Mouse (Mus musculus) naive thymus-derived CD4-positive, alpha-beta T cell, adult 5 months (primary cell): ENCODE measurements around the gene Gm49322. TPM values are rescaled to one million over a fixed set of nuclear protein-coding genes. Genes with fewer than 3 reads are reported as not detected.

Experiments
- polyA plus RNA-seq: library from polyadenylated mRNA; unstranded; fragments of 100-300 nt; shearing (Covaris generic); gene quantifications from one replicate; pipeline ENCODE4 v1.2.1, GENCODE M21; 2017

Gene Gm49322
- 8.5 TPM for polyA plus RNA-seq

DNA sequence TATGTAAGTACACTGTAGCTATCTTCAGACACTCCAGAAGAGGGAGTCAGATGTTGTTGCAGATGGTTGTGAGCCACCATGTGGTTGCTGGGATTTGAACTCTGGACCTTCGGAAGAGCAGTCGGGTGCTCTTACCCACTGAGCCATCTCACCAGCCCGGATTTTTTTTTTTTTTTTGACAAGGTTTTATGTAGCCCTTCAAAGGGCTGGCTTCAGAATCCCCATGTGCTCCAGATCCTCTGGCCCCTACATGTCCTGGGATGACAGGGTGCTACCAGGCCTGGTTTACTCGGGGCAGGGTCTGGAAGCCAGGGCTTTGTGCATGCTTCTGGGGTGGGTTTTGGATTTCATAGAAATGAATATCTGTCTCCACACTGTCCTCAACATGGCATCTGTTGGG lies at the start of gene Gm49322:
Gene Gm49322 (plus strand): TSS at position 301 of the 400 bp plus-strand sequence.

DNA sequence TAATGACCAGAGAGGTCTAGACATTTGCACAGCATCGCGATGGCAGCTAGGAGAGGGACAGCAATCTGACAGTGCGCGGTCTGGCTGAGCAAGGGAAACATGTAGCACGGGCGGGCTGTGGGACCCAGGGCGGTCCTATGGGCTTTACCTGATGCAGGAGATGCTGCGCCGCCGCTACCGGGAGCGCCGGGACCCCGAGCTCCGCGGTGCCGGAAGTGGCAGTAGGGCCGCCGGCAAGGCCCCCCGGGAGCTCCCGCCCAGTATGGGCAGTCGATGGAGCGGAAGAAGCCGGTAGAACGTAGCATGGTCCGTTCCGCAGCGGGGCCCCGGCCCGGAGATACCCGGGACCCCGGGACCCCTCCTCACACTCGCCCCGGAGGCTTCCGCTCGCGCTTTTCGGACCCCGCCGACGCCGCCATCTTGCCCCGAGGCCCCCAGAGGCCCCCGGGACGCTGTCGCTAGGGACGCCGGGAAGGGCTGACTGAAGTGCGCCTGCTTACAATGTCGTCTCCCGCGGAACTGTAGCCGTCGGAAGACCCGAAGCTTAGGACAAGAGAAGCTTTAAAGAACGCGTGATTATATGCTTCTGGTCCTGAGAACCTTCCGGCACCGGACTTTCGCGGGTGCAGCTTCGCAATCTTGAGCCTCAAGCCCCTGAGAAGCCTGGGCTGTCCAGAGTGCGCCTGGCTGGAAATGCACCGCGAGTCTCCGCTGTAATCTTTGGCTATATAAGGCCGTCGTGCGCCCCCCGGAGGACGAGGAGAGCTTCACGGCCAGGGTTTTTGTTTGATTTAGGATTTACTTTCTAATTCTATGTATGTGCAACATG lies 44.5 kb upstream of the Gm49322 start, which contains the start of gene Rexo1:
Gene Rexo1 (minus strand): TSS at position 445 of the 829 bp plus-strand sequence.

GRCm38 (mm10) chr10:80577195-80578130 lies 28.4 kb upstream of the Gm49322 start, which contains the start of gene Klf16:
Gene Klf16, minus strand, starts transcription at chr10:80577321.

DNA sequence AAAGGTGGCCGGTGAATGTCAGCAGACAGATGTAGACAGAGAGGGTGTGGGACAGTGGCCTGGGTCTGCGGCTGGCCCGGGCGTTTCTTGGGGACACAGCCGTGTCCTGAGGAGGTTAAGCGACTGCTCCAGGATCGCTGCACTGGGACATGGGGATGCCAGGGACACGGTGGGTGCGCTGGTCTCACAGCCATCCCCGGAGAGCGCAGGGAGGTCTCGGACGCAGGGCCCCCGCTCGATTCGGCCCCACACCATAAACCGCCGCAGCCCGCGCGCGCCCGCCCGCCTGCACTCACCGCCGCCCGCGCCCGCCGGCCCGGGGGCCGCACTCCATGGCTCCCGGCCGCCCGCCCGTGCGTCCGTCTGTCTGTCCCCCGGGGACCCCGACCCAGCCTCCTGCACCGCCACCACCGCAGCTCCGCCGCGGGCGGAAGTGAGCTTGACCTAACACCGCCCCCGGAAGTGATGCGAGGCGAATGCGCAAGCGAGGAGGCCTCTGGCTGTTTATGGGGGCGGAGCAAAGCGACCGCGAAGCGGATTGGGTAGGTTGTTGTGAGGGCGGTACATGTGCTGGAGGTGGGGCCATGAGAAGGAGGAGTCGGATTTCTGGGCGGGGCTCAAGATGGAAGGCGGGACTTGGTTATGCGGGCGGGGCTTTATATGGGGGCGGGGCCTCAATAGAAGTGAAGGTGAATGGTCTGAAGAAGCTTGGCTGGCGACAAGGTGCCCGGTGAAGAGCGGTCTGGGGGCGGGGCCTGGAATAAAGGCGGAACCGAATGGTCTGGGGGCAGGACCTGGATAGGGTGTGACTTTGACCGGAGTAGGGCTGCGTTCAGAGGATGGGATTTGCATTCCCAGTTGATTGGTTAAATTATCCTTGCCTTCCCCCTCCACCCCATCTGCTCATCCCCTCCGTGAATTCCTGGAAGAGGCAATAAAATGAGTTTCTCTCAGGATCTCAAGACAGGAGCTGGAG lies 15.7 kb upstream of the Gm49322 start, which contains the start of gene Abhd17a:
Gene Abhd17a (minus strand): TSS at position 463 of the 976 bp plus-strand sequence.

DNA sequence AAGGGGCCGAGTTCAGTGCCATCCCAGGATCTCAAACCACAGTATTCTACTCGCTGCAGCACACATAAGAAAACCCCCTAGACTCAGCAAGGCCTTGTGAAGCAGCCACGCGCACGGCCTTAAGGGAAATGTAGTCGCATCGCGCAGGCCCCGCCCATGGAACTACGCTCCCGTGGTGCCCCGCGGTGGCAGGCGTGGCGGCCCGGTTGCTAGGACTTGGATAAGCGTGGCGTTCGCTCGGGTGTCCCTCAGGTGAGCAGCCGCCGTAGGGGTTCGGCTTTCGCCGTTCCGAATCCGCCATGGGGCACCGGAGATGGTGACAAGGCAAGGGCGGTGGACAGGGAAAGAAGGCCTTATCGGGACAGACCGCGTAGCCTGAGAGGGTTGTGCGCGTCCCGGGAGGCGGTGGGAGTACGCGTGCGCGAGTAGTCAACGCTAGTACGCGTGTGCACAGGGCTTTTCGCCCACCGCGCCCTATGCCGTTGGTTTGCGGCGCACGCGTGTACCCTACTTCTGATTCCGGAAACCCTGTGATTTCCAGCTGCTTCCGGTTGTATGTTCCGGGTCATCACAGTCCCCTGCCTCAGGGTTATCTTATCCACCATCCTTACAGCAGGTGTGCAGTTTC lies 3.0 kb upstream of the Gm49322 start, which contains the start of the genes Scamp4 and Adat3:
Gene Scamp4 (plus strand): TSS at position 175 of the 628 bp plus-strand sequence.
Gene Adat3 (plus strand): TSS at position 183 of the 628 bp plus-strand sequence.

GRCm38 (mm10) chr10:80622661-80623456 lies 17.0 kb downstream of the Gm49322 start, which contains the start of gene Csnk1g2:
Gene Csnk1g2, plus strand, starts transcription at chr10:80622838.

GRCm38 (mm10) chr10:80656863-80657623 lies 51.2 kb downstream of the Gm49322 start, which contains the start of gene Btbd2:
Gene Btbd2, minus strand, starts transcription at chr10:80657071.

Other genes starting within 250 kb of the Gm49322 start
- not detected for gene Plk5, start 249.6 kb upstream of the Gm49322 start, polyA plus RNA-seq
- gene Mex3d, start 218.4 kb upstream of the Gm49322 start, polyA plus RNA-seq = 10.9 TPM
- 124 TPM for gene Mbd3, start 206.5 kb upstream of the Gm49322 start, polyA plus RNA-seq
- gene Uqcr11, start 199.2 kb upstream of the Gm49322 start, polyA plus RNA-seq = 65.7 TPM
- gene Tcf3, start 172.4 kb upstream of the Gm49322 start, polyA plus RNA-seq = 94.0 TPM
- not detected for gene Onecut3, start 111.2 kb upstream of the Gm49322 start, polyA plus RNA-seq
- gene Atp8b3, start 66.9 kb upstream of the Gm49322 start, polyA plus RNA-seq = not detected
- 83.0 TPM for gene Rexo1, start 44.5 kb upstream of the Gm49322 start, polyA plus RNA-seq
- 17.2 TPM for gene Klf16, start 28.7 kb upstream of the Gm49322 start, polyA plus RNA-seq
- 93.3 TPM for gene Abhd17a, start 15.7 kb upstream of the Gm49322 start, polyA plus RNA-seq
- gene Scamp4, start 3.1 kb upstream of the Gm49322 start, polyA plus RNA-seq = 102 TPM
- 6.9 TPM for gene Adat3, start 3.1 kb upstream of the Gm49322 start, polyA plus RNA-seq
- 353 TPM for gene Csnk1g2, start 16.8 kb downstream of the Gm49322 start, polyA plus RNA-seq
- gene Btbd2, start 51.0 kb downstream of the Gm49322 start, polyA plus RNA-seq = 22.0 TPM
- 190 TPM for gene Mknk2, start 72.1 kb downstream of the Gm49322 start, polyA plus RNA-seq
- 103 TPM for gene Mob3a, start 96.0 kb downstream of the Gm49322 start, polyA plus RNA-seq
- 67.9 TPM for gene Izumo4, start 96.2 kb downstream of the Gm49322 start, polyA plus RNA-seq
- 79.7 TPM for gene Ap3d1, start 136.2 kb downstream of the Gm49322 start, polyA plus RNA-seq
- gene Dot1l, start 149.2 kb downstream of the Gm49322 start, polyA plus RNA-seq = 39.6 TPM
- gene Sf3a2, start 192.2 kb downstream of the Gm49322 start, polyA plus RNA-seq = 65.0 TPM
- 196 TPM for gene Plekhj1, start 192.6 kb downstream of the Gm49322 start, polyA plus RNA-seq
- not detected for gene Amh, start 199.2 kb downstream of the Gm49322 start, polyA plus RNA-seq
- gene Jsrp1, start 207.5 kb downstream of the Gm49322 start, polyA plus RNA-seq = not detected
- gene Oaz1, start 220.6 kb downstream of the Gm49322 start, polyA plus RNA-seq = 2,215 TPM
- not detected for gene Lingo3, start 238.0 kb downstream of the Gm49322 start, polyA plus RNA-seq
- 91.1 TPM for gene Lsm7, start 249.2 kb downstream of the Gm49322 start, polyA plus RNA-seq
- gene Sppl2b, start 249.3 kb downstream of the Gm49322 start, polyA plus RNA-seq = 19.0 TPM